Mouse (Mus musculus) neutrophil, adult 5-6 weeks (primary cell): ENCODE data around the gene Golga4. TPM values are rescaled to one million over a fixed set of nuclear protein-coding genes. Genes with fewer than 3 reads are reported as not detected.
"Not testable (repeated sequence)": the region's sequence is repeated elsewhere in the genome, so short reads cannot be mapped to it uniquely, and the experiment has no call there.

Source experiments
- ATAC-seq: fragments of 151-379, 151-347 bp; 2 replicates; pipeline ENCODE4 v1.8.0; 2017; ENCODE audit warnings: mild to moderate bottlenecking, moderate TSS enrichment; ENCODE audit not compliant: insufficient number of reproducible peaks, poor library complexity, low FRiP score, severe bottlenecking; ENCODE audit errors: extremely low read depth
- total RNA-seq: library from RNA; stranded (forward); fragments of 200-1000 nt; gene quantifications from 2 replicates; pipeline ENCODE4 v1.2.3, GENCODE M21; 2017

The Golga4 gene
- total RNA-seq, 1 experiment from 2014 or later = 135 TPM

DNA sequence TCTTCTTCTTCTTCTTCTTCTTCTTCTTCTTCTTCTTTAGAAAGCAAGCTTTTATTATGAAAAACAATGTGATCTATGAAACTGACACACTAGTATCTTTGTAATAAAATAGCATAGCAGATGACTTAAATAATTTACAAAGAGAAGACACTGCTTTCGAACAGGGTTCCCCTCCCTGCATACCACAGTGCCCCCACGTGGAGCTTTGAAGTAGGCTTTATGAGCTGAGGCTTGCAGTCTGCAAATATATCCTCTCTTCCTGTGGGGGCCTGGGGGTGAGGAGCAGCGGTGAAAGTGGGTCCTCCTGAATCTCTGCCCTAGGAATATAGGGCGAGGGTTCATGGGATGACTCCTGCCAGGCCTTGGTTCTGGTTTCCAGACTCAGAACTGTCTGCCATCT, 64.8 kb downstream of the Golga4 start:
- ATAC-seq = no peak

- ATAC-seq = no peak
Observed at GRCm38 (mm10) chr9:118571701-118572100, 65.6 kb downstream of the Golga4 start.

- ATAC-seq = no peak
Observed at GRCm38 (mm10) chr9:118574911-118575310, 68.8 kb downstream of the Golga4 start.

DNA sequence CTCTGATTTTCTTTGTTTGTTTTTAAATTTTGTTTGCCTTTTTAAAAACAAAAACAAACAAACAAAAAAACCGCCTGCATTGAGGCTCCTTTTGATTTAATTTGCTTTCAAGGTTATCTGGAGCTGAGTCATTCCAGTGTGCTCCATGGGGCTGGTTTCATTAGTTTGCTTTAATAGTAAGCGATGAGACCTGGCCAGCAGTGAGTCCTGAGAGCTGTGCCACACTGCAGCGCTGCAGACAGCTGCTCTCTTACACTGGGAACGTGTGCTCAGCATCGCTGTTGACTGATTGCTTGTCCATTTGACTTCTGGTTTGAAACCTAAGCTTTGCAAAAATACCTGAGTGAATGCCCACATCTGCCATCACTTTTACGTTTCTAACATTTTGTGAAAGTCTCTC, 74.3 kb downstream of the Golga4 start:
- ATAC-seq = no peak

GRCm38 (mm10) chr9:118582757-118583156, 76.7 kb downstream of the Golga4 start:
- ATAC-seq = no peak

DNA sequence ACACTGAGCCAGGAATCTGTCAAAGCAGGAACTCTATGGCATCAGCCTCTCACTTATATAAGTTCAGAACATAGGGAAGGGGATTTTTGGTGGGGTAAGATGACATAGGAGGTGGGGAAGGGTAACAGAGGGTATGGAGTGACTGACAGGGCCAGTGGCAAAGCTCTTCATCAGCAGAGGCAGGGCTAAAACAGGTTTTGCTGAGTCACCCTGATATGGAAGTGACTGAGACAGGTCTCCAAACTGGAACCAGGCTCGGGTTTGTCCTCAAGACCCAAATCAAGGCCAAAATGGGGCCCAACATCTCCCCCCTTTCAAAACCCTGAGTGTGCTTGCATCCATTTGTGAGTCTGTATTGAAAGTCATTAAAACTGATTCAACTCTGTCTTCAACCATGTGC, 78.8 kb downstream of the Golga4 start:
- ATAC-seq = no peak

- ATAC-seq = no peak
Observed at GRCm38 (mm10) chr9:118585998-118586397, 79.9 kb downstream of the Golga4 start.

DNA sequence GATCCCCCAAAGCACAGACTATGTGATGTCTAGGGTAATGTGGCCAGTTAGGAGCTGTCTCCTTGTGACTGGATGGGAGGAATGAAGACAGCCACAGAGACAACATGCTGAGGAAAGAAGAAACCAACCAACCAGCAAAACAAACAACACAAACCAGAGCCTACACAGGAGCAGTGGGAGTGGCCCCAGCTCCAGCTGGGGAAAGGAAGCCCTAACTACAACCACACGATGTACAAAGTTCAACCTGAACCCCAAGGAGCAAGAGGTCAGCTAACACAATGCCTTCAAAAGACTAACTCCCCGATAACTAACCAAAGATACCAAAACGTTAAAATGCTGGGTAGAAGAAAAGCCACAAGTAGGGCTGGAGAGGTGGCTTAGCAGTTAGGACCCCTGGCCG, 81.0 kb downstream of the Golga4 start:
- ATAC-seq = no peak

DNA sequence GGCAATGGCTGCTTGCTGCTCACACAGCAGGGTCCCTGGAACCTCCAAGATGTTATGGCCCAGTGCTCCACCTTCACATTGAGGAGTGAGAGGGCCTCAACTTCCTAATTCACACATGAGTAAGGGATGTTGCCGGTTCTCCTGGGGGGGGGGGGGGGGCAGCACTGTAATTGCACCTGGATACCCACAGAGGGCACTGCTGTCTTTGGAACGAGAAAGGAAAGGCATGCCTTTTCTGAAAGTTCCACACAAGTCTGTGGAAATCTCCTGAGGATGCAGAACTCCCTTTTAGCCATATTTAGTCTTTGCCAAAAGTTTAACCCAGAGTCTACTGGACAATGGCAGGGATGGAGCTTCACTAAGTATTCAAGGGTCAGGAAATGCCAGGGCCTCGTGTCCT, 83.2 kb downstream of the Golga4 start:
- ATAC-seq = no peak

DNA sequence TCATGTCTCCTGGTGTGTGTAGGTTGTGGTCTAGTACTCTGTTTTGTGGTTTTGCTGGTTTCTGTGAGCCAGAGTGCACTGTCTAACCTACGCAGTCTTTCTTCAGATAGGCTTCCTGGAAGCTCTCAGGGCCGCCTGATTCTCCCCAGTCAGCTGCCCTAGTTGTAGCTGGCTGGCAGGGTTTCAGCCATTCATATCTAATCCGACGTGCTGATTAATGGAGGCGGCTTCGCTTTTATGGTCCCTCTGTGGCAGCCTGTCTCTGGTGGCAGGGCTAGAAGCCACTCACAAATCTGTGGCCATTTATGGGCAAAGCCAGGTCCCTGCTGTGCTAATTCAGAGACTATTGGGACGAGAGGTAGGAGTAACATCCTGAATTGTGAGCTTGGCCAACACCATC, 84.2 kb downstream of the Golga4 start:
- ATAC-seq = no peak

DNA sequence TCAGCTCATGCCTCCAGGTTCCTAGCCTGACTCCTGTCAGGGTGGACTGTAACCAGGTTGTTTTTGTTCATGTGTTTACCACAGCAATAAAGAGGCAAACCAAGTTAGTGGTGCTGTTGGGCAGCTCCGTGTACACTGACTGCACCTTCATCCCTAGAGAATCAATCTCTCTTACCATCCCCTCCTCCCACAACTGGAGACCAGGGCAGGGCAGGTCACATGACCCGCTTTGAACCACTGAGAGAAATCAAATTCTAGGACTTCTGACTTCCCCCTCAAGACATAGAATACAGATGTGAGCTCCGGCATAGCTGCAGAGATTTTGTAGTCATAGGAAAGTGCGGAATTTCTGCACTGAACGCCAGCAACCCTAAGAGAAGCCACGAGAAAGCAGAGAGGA, 85.6 kb downstream of the Golga4 start:
- no peak for ATAC-seq

DNA sequence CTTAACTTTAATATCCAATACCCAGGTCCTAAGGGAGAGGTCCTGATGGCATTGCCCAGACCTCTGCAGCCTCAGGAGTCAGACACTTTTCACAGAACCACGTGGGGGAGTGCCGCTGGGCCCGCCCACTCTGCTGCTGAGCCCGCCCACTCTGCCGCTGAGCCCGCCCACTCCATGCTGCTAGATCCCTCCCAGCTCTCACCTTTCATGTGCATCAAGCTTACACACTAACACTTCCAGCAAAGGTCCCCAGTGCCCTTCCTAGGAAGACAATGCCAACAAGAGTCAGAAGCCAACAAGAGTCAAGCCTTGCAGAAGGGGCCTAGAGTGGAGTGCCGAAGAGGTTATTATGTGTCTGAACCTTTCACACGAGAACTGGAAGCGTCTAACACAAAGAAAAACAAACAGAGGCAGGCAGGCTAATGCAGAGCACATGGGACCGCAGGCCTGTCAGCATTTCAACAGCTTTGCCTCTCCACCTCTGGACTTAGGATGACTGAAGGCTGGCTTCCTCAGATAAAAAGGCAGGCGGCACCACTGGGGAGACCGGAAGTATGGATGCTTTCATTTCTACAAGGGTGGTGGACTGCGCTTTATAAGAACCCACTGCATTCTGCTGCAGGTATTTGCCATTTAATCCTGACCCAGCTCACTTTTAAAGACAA, 86.7 kb downstream of the Golga4 start:
- no peak for ATAC-seq

DNA sequence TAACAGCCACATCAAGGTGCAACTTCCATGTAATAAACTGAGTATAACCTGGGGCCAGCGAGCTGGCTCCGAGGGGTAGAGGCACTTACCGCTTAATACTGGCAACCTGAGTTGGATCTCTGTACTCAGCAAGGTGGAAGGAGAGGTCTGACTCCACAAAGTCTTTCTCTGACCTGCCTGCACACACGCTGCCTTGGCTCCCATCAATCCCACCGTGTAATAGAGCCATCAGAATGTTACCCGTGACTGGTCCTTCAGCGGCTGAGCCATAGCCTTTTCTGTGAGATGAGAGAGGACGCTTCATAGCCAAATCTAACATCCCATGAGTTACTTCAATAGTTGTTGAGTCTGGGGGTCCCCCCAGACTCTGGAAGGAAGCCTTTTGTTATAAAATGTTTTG, 87.4 kb downstream of the Golga4 start:
- ATAC-seq = no peak

GRCm38 (mm10) chr9:118596767-118597166, 90.7 kb downstream of the Golga4 start:
- no peak for ATAC-seq

DNA sequence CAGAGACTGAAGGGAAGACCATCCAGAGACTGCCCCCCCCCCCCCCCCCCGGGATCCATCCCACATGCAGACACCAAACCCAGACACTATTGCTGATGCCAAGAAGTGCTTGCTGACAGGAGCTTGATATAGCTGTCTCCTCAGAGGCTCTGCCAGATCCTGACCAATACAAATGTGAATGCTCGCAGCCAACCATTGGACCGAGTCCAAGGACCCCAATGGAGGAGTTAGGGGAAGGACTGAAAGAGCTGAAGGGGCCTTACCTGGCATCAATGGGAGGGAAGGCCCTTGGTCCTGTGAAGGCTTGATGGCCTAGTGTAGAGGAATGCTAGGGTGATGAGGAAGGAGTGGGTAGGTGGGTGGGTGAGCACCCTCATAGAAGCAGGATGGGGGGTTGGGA, 94.3 kb downstream of the Golga4 start:
- not testable (repeated sequence) for ATAC-seq

DNA sequence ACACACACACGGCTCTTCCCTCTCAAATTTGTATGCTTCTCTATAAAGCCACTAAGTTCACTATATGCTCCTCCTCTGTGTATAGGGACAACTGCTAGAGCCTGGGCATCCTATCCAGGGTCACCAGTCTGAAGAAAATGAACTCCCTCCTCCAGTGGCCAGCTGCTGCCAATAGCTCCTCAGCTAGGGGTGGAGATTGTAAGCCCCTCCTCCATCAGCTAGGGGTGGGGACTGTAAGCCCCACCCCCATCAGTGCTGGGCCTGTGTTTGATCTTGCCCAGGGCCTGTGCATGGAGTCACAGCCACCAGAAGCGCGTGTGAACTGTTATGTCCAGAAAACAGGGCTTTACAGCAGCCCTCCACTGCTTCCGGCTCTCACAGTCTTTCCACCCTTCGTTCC, 96.5 kb downstream of the Golga4 start:
- ATAC-seq = no peak

DNA sequence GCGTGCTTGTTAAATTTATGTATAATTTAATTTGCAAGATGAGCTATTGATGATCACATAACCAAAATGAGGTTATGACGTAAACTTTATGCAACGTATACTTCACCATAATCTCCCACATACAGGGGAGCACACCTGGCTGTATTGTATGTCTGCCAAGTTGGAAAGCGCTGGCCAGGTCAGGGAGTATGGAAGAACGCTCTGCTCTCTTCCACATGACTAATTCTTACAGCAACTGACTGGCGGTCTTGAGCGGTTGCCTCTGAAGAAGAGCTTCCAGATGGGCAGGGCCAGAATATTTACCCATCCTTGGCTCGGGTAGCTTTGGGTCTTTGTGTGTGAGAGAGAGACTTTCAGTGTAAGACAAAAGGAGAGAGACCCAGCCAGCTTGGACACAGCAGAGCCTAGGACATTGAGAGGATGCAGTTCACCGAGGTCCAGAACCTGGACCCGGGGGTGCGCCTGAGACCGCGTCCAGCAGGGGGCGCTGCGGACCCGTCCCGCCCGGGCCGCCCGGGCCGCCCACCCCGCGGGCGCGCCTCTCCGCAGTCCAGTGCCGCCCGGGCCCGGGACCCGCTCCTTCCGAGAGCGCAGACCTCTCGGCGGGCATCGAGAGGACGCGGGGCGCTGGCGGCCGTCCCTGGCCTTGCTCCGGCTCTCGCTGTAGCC, 100.2 kb downstream of the Golga4 start, which contains the start of gene Itga9:
Itga9 (plus strand) TSS at position 543 of the 669 bp plus-strand sequence.
- ATAC-seq = peak; percentile 30; the same call in 1 of the 2 replicates

GRCm38 (mm10) chr9:118606817-118607371, 100.8 kb downstream of the Golga4 start:
- ATAC-seq = no peak

DNA sequence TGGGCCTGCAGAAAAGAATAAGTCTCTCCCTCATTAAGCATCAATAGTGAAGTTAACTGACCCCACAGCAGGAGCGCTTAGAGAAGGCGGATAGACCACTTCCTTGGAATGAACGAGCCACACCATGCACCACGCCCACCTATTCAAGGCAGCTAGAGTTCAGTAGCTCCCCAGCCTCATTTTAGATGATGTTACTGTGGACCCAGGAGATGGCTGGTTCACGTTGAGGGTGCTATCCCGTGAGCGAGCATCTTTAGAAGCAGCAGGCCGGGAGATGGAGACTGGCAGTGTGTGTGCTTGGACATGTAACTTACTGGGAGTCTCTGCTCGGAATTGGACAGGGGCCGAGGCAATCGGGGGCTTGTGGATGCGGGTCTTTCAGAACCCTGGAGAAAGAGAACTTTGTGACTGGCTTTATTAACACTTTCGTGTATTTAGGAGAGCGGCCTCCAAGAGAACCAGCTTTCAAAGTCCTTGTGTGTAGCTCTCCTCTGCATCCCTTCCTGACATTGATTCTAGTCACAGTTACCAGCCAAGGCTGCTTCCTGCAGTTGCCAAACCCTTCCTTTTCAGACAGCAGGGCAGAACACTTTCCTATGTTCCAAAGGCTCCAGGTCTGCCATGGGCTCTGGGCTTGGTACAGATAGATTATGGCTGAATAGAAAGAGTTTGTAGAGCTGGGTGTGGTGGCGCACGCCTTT, 101.8 kb downstream of the Golga4 start:
- ATAC-seq = no peak

- ATAC-seq = no peak
Observed at GRCm38 (mm10) chr9:118608556-118608955, 102.5 kb downstream of the Golga4 start.
